Mouse (Mus musculus) liver, adult 2 months (tissue): ENCODE results near the gene Usp24.

Source experiments
- CTCF ChIP-seq: fragments of 200-500 bp; IDR thresholded peaks from 2 replicates; pipeline ENCODE4 v1.5.1; 2011; ENCODE audit warnings: low read depth, low read length, control low read depth
- POLR2A ChIP-seq: fragments of 200-500 bp; IDR thresholded peaks from 2 replicates; pipeline ENCODE4 v1.6.1; 2011; ENCODE audit warnings: low read length, control low read depth; ENCODE audit not compliant: insufficient read depth; ENCODE audit errors: extremely low read depth

DNA sequence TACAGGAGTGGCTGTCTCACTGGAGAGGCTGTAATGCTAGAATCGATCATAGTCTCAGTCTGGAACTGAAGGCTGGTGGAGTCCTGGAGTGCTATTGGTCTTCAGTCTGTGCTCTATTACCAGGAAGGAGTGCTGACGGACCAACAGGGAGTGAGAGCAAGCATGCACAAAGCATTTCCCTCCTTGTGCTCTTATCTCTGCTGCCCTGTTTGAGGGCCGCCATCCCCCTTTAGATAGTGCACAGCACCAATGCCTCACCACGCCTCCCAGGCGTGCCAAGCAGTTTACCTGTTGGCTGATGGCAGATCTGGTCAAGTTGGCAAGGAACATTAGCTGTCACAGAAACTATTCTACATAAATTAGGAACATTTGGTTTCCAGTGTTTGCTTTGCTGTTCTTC is 11.4 kb downstream of the Usp24 start:
- no peak for TF ChIP-seq POLR2A
- TF ChIP-seq CTCF = no peak
